Mouse (Mus musculus) E14TG2a.4 (cell line): ENCODE measurements around the gene Rassf10.

Experiments
- CTCF ChIP-seq: conservative IDR thresholded peaks from 2 replicates; pipeline ENCODE4 v1.5.1; 2014; ENCODE audit warnings: low read length
- NANOG ChIP-seq: IDR thresholded peaks from 2 replicates; pipeline ENCODE4 v1.6.1; 2014; ENCODE audit warnings: borderline replicate concordance, low read length, mixed read lengths
- POU5F1 ChIP-seq: IDR thresholded peaks from 2 replicates; pipeline ENCODE4 v1.6.1; 2014; ENCODE audit warnings: low read length, borderline replicate concordance

GRCm38 (mm10) chr7:112938959-112939358, 14.8 kb upstream of the Rassf10 start:
- TF ChIP-seq CTCF (no peak), NANOG (no peak), POU5F1 (no peak)
